Mouse (Mus musculus): Measurements from ENCODE around the gene Tpsb2. TPM values are rescaled to one million over a fixed set of nuclear protein-coding genes. Genes with fewer than 3 reads are reported as not detected.

Gene Tpsb2
- polyA plus RNA-seq (2012; rRNA removed): 4.3 and 9.6 TPM in 2 replicates

GRCm38 (mm10) chr17:25366005-25366404 is at the start of gene Tpsb2:
Tpsb2 (plus strand) TSS chr17:25366305.
- DNase-seq (ENCODE audit: low read depth): no peak

- no peak for DNase-seq (ENCODE audit: low read depth)
Observed at GRCm38 (mm10) chr17:25318354-25318753, 47.8 kb upstream of the Tpsb2 start, which contains the start of gene Prss29. Prss29 (plus strand) TSS chr17:25318654.

GRCm38 (mm10) chr17:25320819-25321218 is 45.3 kb upstream of the Tpsb2 start:
- DNase-seq (ENCODE audit: low read depth): no peak

- no peak for DNase-seq (ENCODE audit: low read depth)
Observed at GRCm38 (mm10) chr17:25322930-25323329, 43.2 kb upstream of the Tpsb2 start.

- no peak for DNase-seq (ENCODE audit: low read depth)
Observed at GRCm38 (mm10) chr17:25332321-25332720, 33.8 kb upstream of the Tpsb2 start.

GRCm38 (mm10) chr17:25333943-25334342 is 32.2 kb upstream of the Tpsb2 start:
- DNase-seq (ENCODE audit: low read depth): no peak

- DNase-seq (ENCODE audit: low read depth): no peak
Observed at GRCm38 (mm10) chr17:25338218-25338617, 27.9 kb upstream of the Tpsb2 start.

GRCm38 (mm10) chr17:25340003-25340402 is 26.1 kb upstream of the Tpsb2 start:
- no peak for DNase-seq (ENCODE audit: low read depth)

- DNase-seq (ENCODE audit: low read depth): no peak
Observed at GRCm38 (mm10) chr17:25341490-25341889, 24.6 kb upstream of the Tpsb2 start.

GRCm38 (mm10) chr17:25345462-25345861 is 20.6 kb upstream of the Tpsb2 start, which contains the start of gene Tpsab1:
Tpsab1 (minus strand) TSS chr17:25345562.
- DNase-seq (ENCODE audit: low read depth): no peak

GRCm38 (mm10) chr17:25361291-25361690 is 4.8 kb upstream of the Tpsb2 start:
- DNase-seq (ENCODE audit: low read depth): no peak

GRCm38 (mm10) chr17:25363726-25364125 is 2.4 kb upstream of the Tpsb2 start:
- no peak for DNase-seq (ENCODE audit: low read depth)

GRCm38 (mm10) chr17:25368973-25369372 is 2.9 kb downstream of the Tpsb2 start, which contains the start of gene Tpsg1:
Tpsg1 (plus strand) TSS chr17:25369273.
- DNase-seq (ENCODE audit: low read depth): no peak

GRCm38 (mm10) chr17:25372491-25372890 is 6.4 kb downstream of the Tpsb2 start:
- DNase-seq (ENCODE audit: low read depth): no peak

- DNase-seq (ENCODE audit: low read depth): no peak
Observed at GRCm38 (mm10) chr17:25374011-25374410, 7.9 kb downstream of the Tpsb2 start.

- DNase-seq (ENCODE audit: low read depth): no peak
Observed at GRCm38 (mm10) chr17:25394526-25394925, 28.4 kb downstream of the Tpsb2 start.

- no peak for DNase-seq (ENCODE audit: low read depth)
Observed at GRCm38 (mm10) chr17:25397804-25398519, 31.9 kb downstream of the Tpsb2 start.

- DNase-seq (ENCODE audit: low read depth): no peak
Observed at GRCm38 (mm10) chr17:25398520-25398838, 32.4 kb downstream of the Tpsb2 start.

GRCm38 (mm10) chr17:25400443-25400842 is 34.3 kb downstream of the Tpsb2 start:
- no peak for DNase-seq (ENCODE audit: low read depth)

- DNase-seq (ENCODE audit: low read depth): no peak
Observed at GRCm38 (mm10) chr17:25401491-25401890, 35.4 kb downstream of the Tpsb2 start.

GRCm38 (mm10) chr17:25402224-25402623 is 36.1 kb downstream of the Tpsb2 start:
- DNase-seq (ENCODE audit: low read depth): no peak

- no peak for DNase-seq (ENCODE audit: low read depth)
Observed at GRCm38 (mm10) chr17:25404190-25404589, 38.1 kb downstream of the Tpsb2 start.

- DNase-seq (ENCODE audit: low read depth): no peak
Observed at GRCm38 (mm10) chr17:25405224-25405895, 39.3 kb downstream of the Tpsb2 start.
